Mouse (Mus musculus) spleen, embryonic (tissue): ENCODE measurements around the gene A930004D18Rik.

Experiments used
- CTCF ChIA-PET: fragments of 350-600 bp; sonication (Branson Sonifier 250); formaldehyde crosslinking; loops from one replicate; lab custom pipeline; 2022; lab: Charles Lee

A930004D18Rik gene

DNA sequence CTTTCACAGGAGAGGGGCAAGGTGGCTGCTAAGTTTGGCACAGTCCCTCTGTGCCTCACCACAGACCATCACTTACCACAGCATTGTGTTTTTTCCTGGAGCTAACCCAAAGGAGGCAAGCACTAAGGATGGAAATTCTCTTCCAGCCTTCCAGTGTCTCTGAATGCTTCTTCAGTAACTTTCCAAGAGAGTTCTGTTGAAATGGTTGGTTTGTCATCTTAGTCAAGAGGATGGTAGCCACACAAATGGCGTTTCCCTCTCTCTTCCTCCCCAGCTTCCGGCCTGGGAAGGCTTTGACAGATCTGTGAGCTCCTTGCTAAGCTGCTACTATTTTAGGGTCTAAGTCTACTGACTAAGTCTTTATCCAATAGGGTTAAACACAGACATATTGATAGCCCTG is at the start of gene A930004D18Rik:
A930004D18Rik (minus strand) TSS at position 247 of the 400 bp plus-strand sequence.
- CTCF ChIA-PET, result interaction anchor here (0.6 to 1.3 kb wide), 2 partner anchors 10 to 11 kb away, joined by 4 to 12 read pairs; partner anchors contain the start of gene Skida1

GRCm38 (mm10) chr2:18080182-18080860 is 42.8 kb upstream of the A930004D18Rik start:
- CTCF ChIA-PET, result no interaction called here

DNA sequence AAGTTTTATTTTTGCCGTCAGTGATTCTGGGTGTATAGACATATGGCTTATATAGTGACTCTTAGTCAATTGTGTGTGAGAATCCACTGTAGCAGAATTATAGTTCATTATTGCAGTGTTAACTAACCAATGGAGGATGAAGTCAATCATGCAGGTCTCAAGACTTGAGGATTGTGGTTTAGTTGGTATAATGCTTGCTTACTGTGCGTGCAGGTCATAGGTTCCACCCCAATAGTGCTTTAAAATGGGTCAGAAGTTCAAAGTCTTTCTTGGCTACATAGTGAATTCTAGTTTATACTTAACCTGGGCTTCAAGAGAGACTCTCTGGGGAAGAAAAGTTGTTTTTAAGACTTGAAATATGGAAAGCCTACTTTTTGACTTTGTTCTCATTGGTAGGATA is 34.4 kb upstream of the A930004D18Rik start:
- CTCF ChIA-PET, result interaction anchor here (0.7 kb wide), 1 partner anchor 508 kb away, joined by 8 read pairs; no protein-coding TSS in a partner anchor

- CTCF ChIA-PET, result interaction anchor here (0.7 kb wide), 2 partner anchors 138 to 798 kb away, joined by 3 to 5 read pairs; no protein-coding TSS in a partner anchor
Measured at GRCm38 (mm10) chr2:18068071-18068796, 30.7 kb upstream of the A930004D18Rik start.

- CTCF ChIA-PET, result interaction anchor here (0.6 kb wide), 1 partner anchor 77 kb away, joined by 3 read pairs; no protein-coding TSS in a partner anchor
Measured at GRCm38 (mm10) chr2:18066436-18066835, 28.9 kb upstream of the A930004D18Rik start.

GRCm38 (mm10) chr2:18065708-18066030 is 28.1 kb upstream of the A930004D18Rik start:
- CTCF ChIA-PET, result no interaction called here

DNA sequence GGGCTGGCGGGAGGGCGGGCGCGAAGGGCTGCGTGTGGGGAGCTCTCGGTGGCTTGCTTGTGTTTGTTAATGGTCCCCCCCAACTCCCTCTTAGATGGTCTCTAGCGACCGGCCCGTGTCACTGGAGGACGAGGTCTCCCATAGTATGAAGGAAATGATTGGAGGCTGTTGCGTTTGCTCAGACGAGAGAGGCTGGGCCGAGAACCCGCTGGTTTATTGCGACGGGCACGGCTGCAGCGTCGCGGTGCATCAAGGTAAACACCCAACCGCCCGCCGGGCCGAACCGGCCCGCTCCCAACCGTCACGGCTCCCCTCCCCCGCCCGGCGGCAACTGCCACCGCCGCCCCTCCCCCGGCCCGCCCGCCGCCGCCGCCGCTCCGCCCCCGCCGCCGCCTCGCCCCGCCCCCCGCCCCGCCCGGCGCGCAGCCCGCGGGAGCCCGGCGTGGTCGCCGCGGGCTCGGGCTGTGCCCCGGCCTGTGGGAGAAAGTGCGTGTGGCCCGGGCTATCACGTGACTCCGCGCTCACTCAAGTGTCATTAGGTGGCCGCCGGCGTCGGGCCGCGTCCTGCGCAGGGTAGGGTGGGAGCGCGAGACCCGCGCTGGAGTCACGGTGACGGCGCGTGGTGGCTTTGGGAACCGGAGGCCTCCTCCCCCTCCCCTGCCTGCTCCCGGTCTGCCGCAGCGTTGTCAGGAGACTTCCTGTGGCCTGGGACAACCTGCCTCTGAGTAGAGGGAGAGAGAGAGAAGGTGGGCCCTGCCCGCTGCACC is 27.6 kb upstream of the A930004D18Rik start:
- CTCF ChIA-PET, result no interaction called here

- CTCF ChIA-PET, result no interaction called here
Measured at GRCm38 (mm10) chr2:18064356-18064858, 26.9 kb upstream of the A930004D18Rik start.

DNA sequence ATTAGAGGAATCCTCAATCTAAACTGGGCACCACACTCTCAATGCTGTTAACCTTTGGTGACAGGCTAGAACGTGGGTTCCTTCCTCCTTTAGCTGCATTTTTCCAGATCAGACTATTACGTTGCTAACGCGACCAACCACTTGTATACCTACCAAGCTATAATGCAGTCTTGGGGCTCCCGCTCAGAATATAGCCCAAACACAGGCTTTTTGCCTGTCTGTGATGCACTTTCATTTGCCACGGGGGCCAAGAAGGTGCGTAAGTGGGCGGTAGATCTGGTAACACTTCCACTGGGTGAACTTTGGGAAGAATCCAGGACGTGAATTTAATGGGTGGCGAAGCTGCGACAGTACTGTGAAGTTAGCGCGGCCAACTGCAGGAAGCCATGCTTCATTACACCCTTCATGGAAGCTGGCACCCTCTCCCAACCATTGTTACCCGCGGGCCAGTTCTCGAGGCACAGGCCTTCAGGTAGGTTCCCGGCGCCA is 26.3 kb upstream of the A930004D18Rik start:
- CTCF ChIA-PET, result no interaction called here

GRCm38 (mm10) chr2:18060396-18060795 is 22.9 kb upstream of the A930004D18Rik start:
- CTCF ChIA-PET, result no interaction called here

DNA sequence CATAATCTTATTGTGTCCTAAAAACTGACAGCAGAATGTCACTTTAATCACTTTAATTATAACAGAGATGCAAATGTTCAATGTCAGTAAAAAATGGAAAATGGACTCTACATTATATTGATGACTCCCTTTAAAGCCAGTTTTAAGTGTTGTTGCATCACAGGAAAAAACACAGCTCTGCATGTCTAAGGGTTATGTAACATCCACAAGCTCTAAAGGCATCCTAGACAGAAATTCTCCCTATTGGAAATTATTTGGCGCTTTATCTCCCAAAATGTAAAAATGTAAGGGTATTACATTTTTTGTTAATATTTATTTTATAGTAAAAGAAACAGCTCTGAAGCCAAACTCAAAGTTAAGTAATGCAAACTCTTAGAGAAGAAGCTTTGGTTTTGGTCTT is 22.4 kb upstream of the A930004D18Rik start:
- CTCF ChIA-PET, result no interaction called here

- CTCF ChIA-PET, result no interaction called here
Measured at GRCm38 (mm10) chr2:18059063-18059462, 21.5 kb upstream of the A930004D18Rik start.

DNA sequence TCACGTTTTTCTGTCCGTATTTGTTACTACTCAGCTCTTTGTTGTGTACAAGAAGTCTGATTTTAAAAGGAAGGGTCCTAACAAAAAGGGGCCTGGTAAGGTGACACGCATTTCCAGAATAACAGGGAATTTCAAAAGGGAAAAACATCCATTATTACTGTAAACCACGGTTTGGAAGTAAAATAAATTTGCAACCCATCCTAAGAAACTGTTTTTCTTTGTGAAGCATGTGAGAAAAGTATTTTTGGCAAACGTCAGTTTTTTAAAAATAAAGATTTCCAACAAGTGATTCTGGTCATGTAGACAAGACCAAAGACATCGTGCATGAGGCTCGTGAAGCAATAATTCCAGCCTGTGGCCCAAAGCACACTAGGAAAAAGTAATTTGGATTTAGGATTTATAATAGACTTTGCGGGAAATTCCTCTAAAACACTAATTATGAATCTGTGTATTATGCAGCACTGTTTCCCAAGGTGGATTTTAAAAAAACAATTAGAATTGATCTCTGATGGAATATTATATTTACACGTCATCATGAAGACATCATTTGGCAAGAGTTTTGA is 20.7 kb upstream of the A930004D18Rik start:
- CTCF ChIA-PET, result no interaction called here

DNA sequence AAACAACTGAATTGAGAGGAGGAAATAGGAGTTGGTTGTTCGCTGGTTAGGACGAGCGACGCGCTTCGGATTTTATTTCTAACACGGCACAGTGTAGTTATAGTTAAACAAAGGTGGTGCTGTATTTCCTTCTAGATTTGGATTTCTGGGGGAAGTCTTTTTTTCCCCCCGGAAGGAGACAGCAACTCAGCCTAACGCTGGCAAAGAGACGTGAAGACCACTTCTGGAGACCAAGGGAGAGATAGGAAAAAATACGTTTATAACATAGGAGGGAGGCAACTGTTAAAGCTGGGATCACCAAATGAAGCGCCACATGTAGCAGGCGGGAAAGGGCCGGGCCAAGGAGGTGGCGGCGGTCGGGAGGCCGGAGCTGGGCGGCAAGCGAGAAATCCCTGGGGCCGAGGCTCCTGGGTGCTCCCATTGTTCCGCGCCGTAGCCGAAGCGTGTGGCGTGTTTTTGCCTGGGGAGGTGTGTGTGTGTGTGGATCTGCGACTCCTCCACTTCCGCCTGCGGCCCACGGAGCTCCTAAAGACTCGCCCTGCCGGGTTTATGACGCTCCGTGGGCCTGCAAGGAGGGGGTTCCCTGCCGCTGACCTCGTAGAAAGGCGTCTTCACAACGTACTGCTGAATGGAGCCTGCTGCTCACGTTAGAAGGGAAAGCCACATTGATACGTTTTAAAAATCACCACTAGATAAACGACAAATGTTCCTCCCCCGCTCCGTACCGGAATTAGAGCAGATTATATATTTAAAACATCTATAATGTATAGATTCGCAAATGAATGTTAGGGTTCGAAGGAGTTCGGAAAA is 20.0 kb upstream of the A930004D18Rik start:
- CTCF ChIA-PET, result interaction anchor here (0.6 kb wide), 1 partner anchor 1333 kb away, joined by 4 read pairs; no protein-coding TSS in a partner anchor

- CTCF ChIA-PET, result no interaction called here
Measured at GRCm38 (mm10) chr2:18056786-18057255, 19.3 kb upstream of the A930004D18Rik start.

GRCm38 (mm10) chr2:18055929-18056785 is 18.6 kb upstream of the A930004D18Rik start:
- CTCF ChIA-PET, result no interaction called here

DNA sequence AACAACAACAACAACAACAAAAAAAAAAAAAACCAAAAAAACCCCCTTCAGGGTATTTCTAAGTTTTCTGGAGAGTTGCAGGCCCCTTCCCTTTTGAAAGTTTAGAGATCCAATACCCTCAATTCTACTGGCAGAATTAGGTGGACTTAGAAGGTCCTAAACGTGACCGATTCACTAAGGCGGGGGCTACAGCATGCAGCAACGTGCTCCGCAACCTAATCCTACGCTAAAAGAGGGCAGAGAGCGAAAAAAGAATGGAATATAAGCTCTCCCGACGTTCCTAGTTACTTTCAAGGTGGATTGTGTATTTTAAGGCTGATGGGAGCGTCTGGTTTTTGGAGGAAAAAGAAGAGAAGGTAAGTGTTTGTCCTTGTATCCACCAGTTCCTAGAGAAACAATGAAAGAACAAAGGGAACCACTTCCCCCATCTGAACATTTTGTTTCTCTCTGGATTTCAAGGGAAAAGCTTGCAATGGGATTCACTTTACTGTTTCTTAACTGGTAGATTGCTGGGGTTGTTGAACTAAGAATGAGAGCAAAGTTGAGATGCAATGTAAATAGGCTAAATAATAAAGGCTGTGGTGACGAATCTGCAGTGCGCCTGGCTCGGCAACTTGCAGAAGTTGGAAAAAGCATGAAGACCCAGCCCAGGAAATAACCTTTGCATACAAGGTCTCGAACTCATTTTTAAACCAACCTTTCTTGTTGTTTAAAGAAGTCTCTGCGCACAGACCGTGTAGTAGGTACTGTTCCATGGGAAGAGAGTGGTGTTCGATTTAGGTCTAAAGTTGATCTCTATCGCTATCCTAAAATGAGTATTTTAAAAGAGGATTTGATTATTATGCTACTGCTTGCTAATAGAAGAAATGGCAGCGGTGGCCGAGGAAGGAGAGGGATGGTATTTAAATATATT is 17.7 kb upstream of the A930004D18Rik start, which contains the start of gene Mllt10:
Mllt10 (plus strand) TSS at position 222 of the 913 bp plus-strand sequence.
- CTCF ChIA-PET, result no interaction called here

DNA sequence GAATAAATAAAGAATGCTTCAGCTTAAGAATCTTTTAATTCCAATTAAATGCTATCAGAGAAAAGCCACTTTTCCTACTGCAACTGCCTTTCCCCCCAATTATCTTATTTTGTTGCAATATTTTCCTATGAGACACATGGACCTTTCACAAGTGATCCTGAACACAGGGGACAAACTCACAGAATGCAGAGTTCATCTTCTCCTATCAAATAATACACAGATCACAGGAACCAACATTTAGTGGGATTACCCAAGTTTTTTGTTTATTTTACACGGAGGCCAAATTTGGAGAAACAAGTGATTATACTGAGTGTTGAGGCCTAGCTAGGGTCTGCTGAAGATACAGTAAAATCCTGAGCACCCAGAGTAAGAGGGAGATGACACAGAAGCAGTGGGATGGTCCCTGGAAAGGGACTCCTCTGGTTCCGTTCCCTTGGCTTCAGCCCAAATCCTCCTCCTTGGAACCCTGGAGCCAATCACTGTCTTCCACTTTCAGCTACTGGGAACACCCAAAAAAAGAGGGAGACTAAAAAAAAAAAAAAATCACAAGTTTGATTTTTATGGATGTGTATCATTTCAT is 16.5 kb upstream of the A930004D18Rik start:
- CTCF ChIA-PET, result no interaction called here
